Mouse (Mus musculus): ENCODE results near the gene Pde6b. TPM values are rescaled to one million over a fixed set of nuclear protein-coding genes. Genes with fewer than 3 reads are reported as not detected.

The Pde6b gene
- total RNA-seq, 2 experiments from 2014 or later = not detected

- intact Hi-C loops (cut with DNase I) = no loop called here
- no peak for TF ChIP-seq CTCF (IDR thresholded peaks at IDR 0.05)
- H3K27ac ChIP-seq = peak within 1 kb of the TSS; percentile 29; the same call in 1 of the 2 replicates
- peak within 1 kb of the TSS; percentile 81 for H3K4me3 ChIP-seq
- DNase-seq = peak; percentile 39
These were observed 20.3 kb upstream of the Pde6b start, which contains the start of gene Gm42517 for GRCm38 (mm10) chr5:108367871-108368332. TSS of gene Gm42517 (minus strand) at chr5:108367922.

GRCm38 (mm10) chr5:108368446-108368845 is 19.7 kb upstream of the Pde6b start:
- no peak for TF ChIP-seq CTCF (IDR thresholded peaks at IDR 0.05)
- DNase-seq = no peak
- intact Hi-C loops (cut with DNase I) = no loop called here

GRCm38 (mm10) chr5:108368851-108369621 is 19.2 kb upstream of the Pde6b start:
- Histone ChIP-seq H3K4me3 (peak overlapping the region; percentile 81), H3K27ac (peak overlapping the region; percentile 4; the same call in 1 of the 2 replicates)
- peak; percentile 42 for DNase-seq
- TF ChIP-seq CTCF (IDR thresholded peaks at IDR 0.05) = no peak
- intact Hi-C loops (cut with DNase I) = no loop called here

More at GRCm38 (mm10) chr5:108368446-108368845, 19.7 kb upstream of the Pde6b start:
- Histone ChIP-seq H3K4me3 (peak overlapping the region; percentile 81), H3K27ac (no peak overlapping the region; the same call in 1 of the 2 replicates)

GRCm38 (mm10) chr5:108369964-108370363 is 18.2 kb upstream of the Pde6b start:
- no peak for TF ChIP-seq CTCF (IDR thresholded peaks at IDR 0.05)
- Histone ChIP-seq H3K4me3 (no peak overlapping the region), H3K27ac (no peak overlapping the region)
- intact Hi-C loops (cut with DNase I) = no loop called here
- no peak for DNase-seq

GRCm38 (mm10) chr5:108374079-108374478 is 14.1 kb upstream of the Pde6b start:
- no peak for DNase-seq
- TF ChIP-seq CTCF (IDR thresholded peaks at IDR 0.05) = no peak
- intact Hi-C loops (cut with DNase I) = no loop called here
- Histone ChIP-seq H3K4me3 (no peak overlapping the region), H3K27ac (no peak overlapping the region)

- no peak for TF ChIP-seq CTCF (IDR thresholded peaks at IDR 0.05)
- intact Hi-C loops (cut with DNase I) = no loop called here
These were observed 12.1 kb upstream of the Pde6b start for GRCm38 (mm10) chr5:108376059-108376458.

GRCm38 (mm10) chr5:108378346-108378745 is 9.8 kb upstream of the Pde6b start:
- TF ChIP-seq CTCF (IDR thresholded peaks at IDR 0.05) = no peak
- no peak for DNase-seq
- intact Hi-C loops (cut with DNase I) = no loop called here

More at GRCm38 (mm10) chr5:108376059-108376458, 12.1 kb upstream of the Pde6b start:
- no peak for DNase-seq
- Histone ChIP-seq H3K27ac (no peak overlapping the region), H3K4me3 (no peak overlapping the region)

GRCm38 (mm10) chr5:108385632-108386031 is 2.6 kb upstream of the Pde6b start:
- Histone ChIP-seq H3K4me3 (no peak overlapping the region), H3K27ac (no peak overlapping the region)
- no peak for DNase-seq
- intact Hi-C loops (cut with DNase I) = no loop called here
- TF ChIP-seq CTCF (IDR thresholded peaks at IDR 0.05) = no peak

More at GRCm38 (mm10) chr5:108378346-108378745, 9.8 kb upstream of the Pde6b start:
- H3K4me3 ChIP-seq = no peak overlapping the region
- no peak overlapping the region for H3K27ac ChIP-seq

GRCm38 (mm10) chr5:108386449-108386848 is 1.7 kb upstream of the Pde6b start:
- no peak for DNase-seq
- intact Hi-C loops (cut with DNase I) = no loop called here
- H3K27ac ChIP-seq = no peak overlapping the region
- no peak for TF ChIP-seq CTCF (IDR thresholded peaks at IDR 0.05)
- no peak overlapping the region for H3K4me3 ChIP-seq

- Histone ChIP-seq H3K27ac (no peak overlapping the region), H3K4me3 (no peak overlapping the region)
- TF ChIP-seq CTCF (IDR thresholded peaks at IDR 0.05) = no peak
- intact Hi-C loops (cut with DNase I) = no loop called here
- DNase-seq = no peak
These were observed 1.6 kb downstream of the Pde6b start for GRCm38 (mm10) chr5:108389744-108390143.

- intact Hi-C loops (cut with DNase I) = no loop called here
- TF ChIP-seq CTCF (IDR thresholded peaks at IDR 0.05) = no peak
- no peak overlapping the region for H3K27ac ChIP-seq
These were observed 15.3 kb downstream of the Pde6b start for GRCm38 (mm10) chr5:108403453-108403852.

GRCm38 (mm10) chr5:108405460-108405859 is 17.3 kb downstream of the Pde6b start:
- Histone ChIP-seq H3K27ac (no peak overlapping the region), H3K4me3 (no peak overlapping the region)
- intact Hi-C loops (cut with DNase I) = no loop called here
- no peak for DNase-seq
- TF ChIP-seq CTCF (IDR thresholded peaks at IDR 0.05) = no peak

More at GRCm38 (mm10) chr5:108403453-108403852, 15.3 kb downstream of the Pde6b start:
- DNase-seq = no peak
- H3K4me3 ChIP-seq = no peak overlapping the region

- TF ChIP-seq CTCF (IDR thresholded peaks at IDR 0.05) = no peak
- no peak overlapping the region for H3K4me3 ChIP-seq
- no peak overlapping the region for H3K27ac ChIP-seq
- intact Hi-C loops (cut with DNase I) = no loop called here
- DNase-seq = no peak
These were observed 18.8 kb downstream of the Pde6b start for GRCm38 (mm10) chr5:108406977-108407376.
